Mouse (Mus musculus) neutrophil, adult 5-6 weeks (primary cell): ENCODE data around the gene Gm21209. TPM values are rescaled to one million over a fixed set of nuclear protein-coding genes. Genes with fewer than 3 reads are reported as not detected.
"Not testable (repeated sequence)": the region's sequence is repeated elsewhere in the genome, so short reads cannot be mapped to it uniquely, and the experiment has no call there.

Experiments used
- ATAC-seq: fragments of 151-379, 151-347 bp; 2 replicates; pipeline ENCODE4 v1.8.0; 2017; ENCODE audit warnings: mild to moderate bottlenecking, moderate TSS enrichment; ENCODE audit not compliant: insufficient number of reproducible peaks, poor library complexity, low FRiP score, severe bottlenecking; ENCODE audit errors: extremely low read depth
- total RNA-seq: library from RNA; stranded (forward); fragments of 200-1000 nt; gene quantifications from 2 replicates; pipeline ENCODE4 v1.2.3, GENCODE M21; 2017

Gene Gm21209
- not detected in 2 replicates for total RNA-seq

GRCm38 (mm10) chrY:49570856-49571255, at the start of gene Gm21209:
Gm21209 (plus strand) TSS chrY:49571156.
- ATAC-seq = not testable (repeated sequence)
